9 mouse cellular contexts compared by ENCODE assay signal in the genomic region with DNA sequence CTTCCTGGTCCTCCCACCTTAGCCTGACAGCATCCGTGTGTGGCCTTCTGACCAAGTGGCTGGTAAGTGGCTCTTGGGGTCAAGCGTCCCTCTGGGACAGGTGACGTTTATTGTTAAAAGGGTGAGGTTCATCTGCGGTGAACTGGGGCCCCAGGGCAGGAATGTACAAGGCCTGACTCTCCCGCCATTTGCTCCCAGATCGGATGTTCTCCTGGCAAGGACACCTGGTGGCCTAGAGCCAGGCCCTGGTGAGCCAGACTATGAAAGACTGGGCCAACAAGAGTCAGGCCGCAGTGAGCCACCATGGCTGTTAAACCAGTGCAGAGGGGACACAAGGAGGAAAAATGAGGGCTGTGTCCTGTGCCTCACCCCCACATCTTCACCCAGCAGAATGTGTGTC.
A peak's percentile ranks its signal among the peaks of the same experiment; 100 is the strongest.
DNase-seq lines count a peak whose midpoint lies in the region; ATAC-seq and TF ChIP-seq lines count a peak whose summit lies in the region.
"Had no signal": no experiment of that assay in that cellular context is flagged by ENCODE, and none has a peak within 500 bp of the region (broad histone marks: within the 10 kb centered on the region; RNA-seq: fewer than 3 reads in every experiment).

No protein-coding gene starts in this region.

- peaks cover 7% of the 10 kb centered on the region; the same call in 1 of the 2 replicates for H3K4me1 ChIP-seq in lung, embryonic 14.5 days (ENCODE audit: insufficient read depth)
- no peaks in the 10 kb centered on the region; the same call in 1 of the 2 replicates for H3K4me1 ChIP-seq in stomach, postnatal 0 days (replicated peaks; ENCODE audit: control insufficient read depth, insufficient read depth)

- WGBS in lung, embryonic 14.5 days = 47% methylated on average over 7 of the region's 7 CpGs
- 58% methylated on average over 7 of the region's 7 CpGs for WGBS in stomach, postnatal 0 days

- no peaks in the 10 kb centered on the region for H3K9me3 ChIP-seq in lung, embryonic 14.5 days (ENCODE audit: low read depth, low read length)
- no peaks in the 10 kb centered on the region for H3K9me3 ChIP-seq in stomach, postnatal 0 days (ENCODE audit: control insufficient read depth, low read length)
- H3K9me3 ChIP-seq: heart, embryonic 12.5 days had no signal

- H3K27me3 ChIP-seq in lung, embryonic 14.5 days (ENCODE audit: insufficient read depth, low read length) = peaks cover 2% of the 10 kb centered on the region; the same call in 1 of the 2 replicates
- no peaks in the 10 kb centered on the region for H3K27me3 ChIP-seq in stomach, postnatal 0 days (ENCODE audit: control insufficient read depth, insufficient read depth, low read length)
- H3K27me3 ChIP-seq: heart, embryonic 12.5 days had no signal

- peak overlapping the region; percentile 5; the same call in 1 of the 2 replicates for H3K27ac ChIP-seq in lung, embryonic 14.5 days (ENCODE audit: low read depth)
- no peak overlapping the region for H3K27ac ChIP-seq in stomach, postnatal 0 days (replicated peaks)

- no peaks in the 10 kb centered on the region for H3K36me3 ChIP-seq in lung, embryonic 14.5 days (ENCODE audit: insufficient read depth)
- no peaks in the 10 kb centered on the region for H3K36me3 ChIP-seq in stomach, postnatal 0 days (ENCODE audit: control insufficient read depth, insufficient read depth, low read length)
- H3K36me3 ChIP-seq: heart, embryonic 12.5 days had no signal

- H3K4me2 ChIP-seq in lung, embryonic 14.5 days = 0 out of 2 replicates have a peak overlapping the region, but pooled peaks have one; percentile 4
- no peak overlapping the region for H3K4me2 ChIP-seq in stomach, postnatal 0 days (replicated peaks; ENCODE audit: low read depth)
- H3K4me2 ChIP-seq: heart, embryonic 12.5 days had no signal

- peak; percentile 67 for DNase-seq in cerebellum, adult 11 months
- DNase-seq in lung, embryonic 14.5 days = no peak
- DNase-seq in lung, postnatal 25 days (ENCODE audit: low spot score) = no peak
- DNase-seq in cerebellum, postnatal 36 days = peak; percentile 77 to 79
- peak; percentile 27 to 78 for DNase-seq in kidney, postnatal 25 days
- no peak for DNase-seq in yolk sac, embryonic 10.5 days (ENCODE audit: low spot score)
- no peak for DNase-seq in stomach, postnatal 0 days (ENCODE audit: low spot score)

- H3K4me3 ChIP-seq in lung, embryonic 14.5 days (ENCODE audit: low read depth, low read length) = no peak overlapping the region
- no peak overlapping the region for H3K4me3 ChIP-seq in stomach, postnatal 0 days (ENCODE audit: low read depth, low read length)
- H3K4me3 ChIP-seq: heart, embryonic 12.5 days had no signal

- no peak for ATAC-seq in cerebellum, adult (ENCODE audit: insufficient number of reproducible peaks, low FRiP score, low TSS enrichment)
- ATAC-seq in lung, embryonic 14.5 days (ENCODE audit: insufficient read depth) = no peak
- ATAC-seq in stomach, postnatal 0 days (ENCODE audit: low FRiP score, low TSS enrichment) = no peak

- no peak overlapping the region for H3K9ac ChIP-seq in lung, embryonic 14.5 days
- no peak overlapping the region for H3K9ac ChIP-seq in stomach, postnatal 0 days (ENCODE audit: low read length)
- H3K9ac ChIP-seq: heart, embryonic 12.5 days had no signal

- no peak for TF ChIP-seq CTCF in lung, embryonic 14.5 days (IDR thresholded peaks at IDR 0.05; ENCODE audit: low read depth)
- no peak for TF ChIP-seq CTCF in stomach, postnatal 0 days (IDR thresholded peaks at IDR 0.05; ENCODE audit: low read depth)

- no peak for TF ChIP-seq EP300 in stomach, postnatal 0 days (optimal IDR thresholded peaks at IDR 0.05)

Comparison
In these comparisons a context has a peak if more than half of its experiments do, and no peak if none do; other contexts are left out.
1. DNase-seq: peak in cerebellum, adult 11 months (single experiment), cerebellum, postnatal 36 days (2 of 2) and kidney, postnatal 25 days (2 of 2); none in lung, embryonic 14.5 days (single experiment), lung, postnatal 25 days (single experiment), yolk sac, embryonic 10.5 days (single experiment) and stomach, postnatal 0 days (single experiment).